Mouse (Mus musculus) layer of hippocampus, adult 9-10 months (tissue): ENCODE data around the gene Csdc2.

ENCODE experiments used
- DNase-seq: peaks from one replicate; pipeline ENCODE4 v3.0.0; 2022; ENCODE audit warnings: low spot score

Gene Csdc2

GRCm38 (mm10) chr15:81993992-81994391 lies 57.4 kb downstream of the Csdc2 start:
- no peak for DNase-seq
